Mouse (Mus musculus) hindlimb bud, embryonic 11.5 days (tissue): ENCODE data around the gene Mb21d2.

ENCODE experiments used
- DNase-seq: peaks from one replicate; pipeline ENCODE4 v3.0.0-alpha.2; 2012; ENCODE audit warnings: low read depth, low spot score; ENCODE audit errors: extremely low spot score

Gene Mb21d2

GRCm38 (mm10) chr16:28928815-28929685 is at the start of gene Mb21d2:
Gene Mb21d2, minus strand, starts transcription at chr16:28929673.
- no peak for DNase-seq

DNA sequence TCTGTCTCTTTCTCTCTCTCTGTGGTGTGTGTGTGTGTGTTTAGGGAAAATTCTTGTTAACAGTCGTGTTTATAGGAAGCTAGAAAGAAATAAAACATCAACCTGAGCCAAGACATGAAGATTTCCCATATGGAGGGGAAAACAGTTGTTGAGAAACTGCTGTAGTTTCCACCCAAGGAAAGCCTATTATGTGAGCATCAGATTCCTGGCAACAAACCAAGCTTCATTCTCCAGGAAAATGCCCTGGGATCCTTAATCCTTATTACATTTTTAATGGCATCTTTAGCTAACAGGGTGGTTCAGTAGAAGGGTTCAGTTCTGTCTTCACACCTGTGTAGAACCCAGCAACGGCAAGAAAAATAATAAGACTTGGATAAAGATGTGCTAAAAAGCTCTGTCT is 36.8 kb upstream of the Mb21d2 start:
- no peak for DNase-seq

GRCm38 (mm10) chr16:28964048-28964447 is 34.6 kb upstream of the Mb21d2 start:
- no peak for DNase-seq

DNA sequence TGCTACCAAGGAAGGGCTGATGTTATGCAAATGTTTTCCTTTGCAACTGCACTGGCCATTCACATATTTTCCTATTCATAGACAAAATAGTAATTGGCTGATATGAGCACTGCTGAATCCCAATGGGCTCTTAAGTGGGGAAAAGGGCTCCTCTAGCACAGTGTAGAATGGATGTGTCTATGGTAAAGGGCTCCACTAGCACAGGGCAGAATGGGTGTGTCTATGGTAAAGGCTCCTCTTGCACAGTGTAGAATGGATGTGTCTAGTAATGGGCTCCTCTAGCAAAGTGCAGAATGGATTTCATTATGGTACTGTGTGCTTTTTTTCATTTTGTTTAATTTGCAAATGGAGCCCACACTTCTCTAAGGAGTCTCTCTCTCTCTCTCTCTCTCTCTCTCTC is 33.5 kb upstream of the Mb21d2 start:
- DNase-seq, result no peak

DNA sequence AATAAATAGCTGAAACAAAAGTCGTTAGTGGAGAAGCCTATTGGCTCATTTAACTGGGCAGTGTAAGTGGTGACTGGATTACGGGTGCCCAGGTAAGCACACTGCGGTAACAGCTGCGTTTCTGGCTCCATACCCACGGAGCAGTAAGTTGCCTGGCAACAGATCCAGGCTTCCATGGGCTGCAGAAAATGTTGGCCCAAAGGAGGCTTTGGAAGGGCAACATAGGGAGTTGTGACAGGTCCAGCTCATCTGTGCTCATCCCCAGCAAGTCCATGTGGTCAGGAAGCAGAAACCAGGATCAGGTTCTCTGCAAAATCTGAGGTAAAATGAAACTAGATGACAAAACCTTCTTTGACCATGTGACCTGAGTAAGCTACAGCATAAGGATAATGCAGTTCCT is 20.3 kb upstream of the Mb21d2 start:
- DNase-seq, result no peak

GRCm38 (mm10) chr16:28943254-28943653 is 13.8 kb upstream of the Mb21d2 start:
- no peak for DNase-seq

DNA sequence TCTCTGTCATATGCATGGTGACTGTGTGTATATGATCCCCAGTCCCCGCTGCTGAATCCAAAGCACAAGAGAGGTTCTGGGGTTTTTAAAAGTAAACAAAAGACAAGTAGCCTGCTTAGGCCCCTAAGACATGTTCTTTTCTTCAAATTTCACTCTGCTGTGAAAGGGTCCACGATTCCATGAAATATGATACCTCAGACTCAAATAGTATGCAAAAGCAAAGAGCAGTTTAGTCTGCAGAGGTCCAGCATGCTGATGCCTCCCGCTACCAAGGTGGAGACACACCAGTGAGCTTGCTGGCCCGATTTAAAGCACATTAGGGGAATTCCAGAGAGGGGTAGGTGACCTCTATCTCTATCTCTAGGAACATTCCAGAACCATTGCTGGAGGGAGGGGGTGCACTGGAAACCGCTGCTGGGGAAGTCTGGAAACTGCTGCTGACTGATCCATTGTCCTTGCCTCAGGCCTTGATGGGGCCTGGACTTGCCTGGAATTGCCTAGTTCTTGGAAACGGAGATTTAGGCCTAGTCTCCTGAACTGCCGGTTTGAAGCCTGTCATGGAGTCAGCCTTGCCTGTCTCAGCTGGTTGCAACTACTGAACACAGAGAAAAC is 6.8 kb upstream of the Mb21d2 start:
- no peak for DNase-seq

- no peak for DNase-seq
Measured at GRCm38 (mm10) chr16:28935701-28936100, 6.2 kb upstream of the Mb21d2 start.

GRCm38 (mm10) chr16:28931213-28931612 is 1.7 kb upstream of the Mb21d2 start:
- DNase-seq, result no peak

GRCm38 (mm10) chr16:28930426-28930825 is 953 bp upstream of the Mb21d2 start:
- DNase-seq, result no peak

DNA sequence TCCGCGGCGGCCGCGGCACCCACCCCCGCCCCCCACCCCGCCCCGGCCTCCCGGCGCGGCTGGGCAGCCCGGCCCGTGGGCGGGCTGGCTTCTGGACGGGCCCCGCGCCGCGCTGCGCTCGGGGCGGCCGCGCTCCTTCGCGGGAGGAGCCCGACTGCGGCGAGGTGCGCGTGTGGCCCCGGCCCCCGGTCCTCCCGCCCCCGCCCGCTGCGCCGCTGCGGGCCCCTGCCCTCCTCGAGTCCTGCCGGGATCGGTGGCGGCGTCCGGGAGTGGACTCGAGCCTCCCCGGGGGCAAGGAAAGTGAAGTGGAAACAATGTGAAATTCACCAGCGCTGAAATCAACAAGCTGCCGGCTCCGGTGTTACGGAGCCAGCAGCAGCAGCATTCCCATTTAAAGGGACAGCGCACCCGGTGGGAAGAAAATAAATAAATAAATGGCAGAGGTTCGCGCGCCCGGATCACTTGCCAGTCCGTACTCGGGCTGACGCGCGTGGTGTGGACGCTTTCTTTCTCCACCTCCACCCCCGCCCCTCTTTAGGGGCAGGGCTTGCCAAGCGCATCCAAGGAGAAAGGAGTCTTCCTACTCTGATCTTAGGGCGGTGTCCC is 316 bp upstream of the Mb21d2 start:
- no peak for DNase-seq

DNA sequence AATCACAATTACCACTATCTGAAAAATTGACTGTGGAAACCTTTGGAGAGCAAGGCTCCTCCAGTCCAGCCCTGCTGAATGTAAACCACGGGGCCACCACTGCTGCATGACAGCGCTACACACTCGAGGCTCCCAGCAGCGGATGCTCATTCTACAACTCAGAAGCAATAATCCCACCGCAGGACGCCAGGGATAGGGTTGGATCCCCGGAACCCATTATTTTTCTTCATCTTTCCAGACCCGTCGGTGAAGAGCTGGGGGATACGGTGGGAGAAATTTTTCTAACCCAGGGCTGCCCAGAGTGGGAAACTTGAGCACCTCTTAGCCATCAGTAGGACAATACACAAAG is 1.0 kb downstream of the Mb21d2 start:
- DNase-seq, result no peak

- no peak for DNase-seq
Measured at GRCm38 (mm10) chr16:28927381-28927780, 2.1 kb downstream of the Mb21d2 start.

DNA sequence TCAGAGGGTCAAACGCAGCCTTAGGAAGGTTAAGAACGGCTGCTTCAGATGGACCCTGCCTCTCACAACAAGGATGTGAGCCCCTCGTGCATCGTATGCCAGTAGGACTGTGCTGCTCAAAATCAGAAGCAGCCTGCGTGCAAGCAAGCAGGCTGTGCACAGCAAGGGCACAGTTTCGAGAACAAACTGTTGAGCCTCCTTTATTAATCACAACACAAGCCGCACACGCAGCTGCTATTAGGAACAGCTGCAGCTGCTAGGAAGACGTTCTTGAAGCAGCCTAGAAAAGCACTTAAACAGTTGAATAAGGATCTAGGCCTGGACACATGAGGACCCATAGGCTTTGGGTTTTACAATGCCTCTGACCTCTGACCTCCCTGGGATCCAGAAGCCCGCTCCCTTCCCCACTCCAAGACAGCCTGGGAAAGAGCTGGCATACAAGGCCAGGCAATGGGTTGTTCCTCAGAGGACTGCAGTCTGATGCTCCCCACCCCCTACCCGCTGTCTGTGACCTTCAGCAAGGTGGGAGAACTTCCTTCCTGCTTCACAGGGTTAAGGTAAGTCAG is 10.1 kb downstream of the Mb21d2 start:
- no peak for DNase-seq

GRCm38 (mm10) chr16:28915362-28915761 is 14.1 kb downstream of the Mb21d2 start:
- DNase-seq, result no peak

DNA sequence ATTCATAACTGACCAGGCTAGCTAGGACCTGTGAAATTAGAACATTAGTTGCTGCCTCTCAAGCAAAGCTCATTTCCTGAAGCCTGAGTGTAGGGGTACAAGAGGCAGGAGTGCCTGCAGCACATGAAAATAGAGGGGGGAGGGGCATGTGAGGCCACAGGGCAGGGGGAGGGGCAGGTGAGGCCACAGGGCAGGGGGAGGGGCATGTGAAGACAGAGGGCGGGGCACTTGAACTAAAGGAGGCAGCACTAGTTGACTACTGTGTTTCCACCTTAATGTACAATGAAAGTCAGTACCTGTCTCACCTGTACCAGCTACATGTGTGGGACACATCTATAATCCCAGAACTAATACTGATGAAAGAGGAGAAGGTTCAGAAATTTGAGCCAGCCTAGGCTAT is 14.8 kb downstream of the Mb21d2 start:
- DNase-seq, result no peak

GRCm38 (mm10) chr16:28911414-28912050 is 17.9 kb downstream of the Mb21d2 start:
- DNase-seq, result no peak

- DNase-seq, result no peak
Measured at GRCm38 (mm10) chr16:28906370-28907275, 22.9 kb downstream of the Mb21d2 start.

GRCm38 (mm10) chr16:28905567-28906289 is 23.7 kb downstream of the Mb21d2 start:
- DNase-seq, result no peak
